Mouse (Mus musculus): ENCODE measurements around the gene Olfr67.
"Not testable (repeated sequence)": the region's sequence is repeated elsewhere in the genome, so short reads cannot be mapped to it uniquely, and the experiment has no call there.

The Olfr67 gene

GRCm38 (mm10) chr7:103771494-103771893, 20.1 kb downstream of the Olfr67 start, which contains the start of gene Olfr69:
Gene Olfr69 (minus strand): TSS chr7:103771594.
- DNase-seq (ENCODE audit: low spot score in 2 of 2) = no peak

- DNase-seq (ENCODE audit: low spot score in 2 of 2) = not testable (repeated sequence)
Measured at GRCm38 (mm10) chr7:103767687-103768086, 23.9 kb downstream of the Olfr67 start.

- DNase-seq (ENCODE audit: low spot score in 2 of 2) = not testable (repeated sequence)
Measured at GRCm38 (mm10) chr7:103762212-103762611, 29.4 kb downstream of the Olfr67 start.

GRCm38 (mm10) chr7:103757233-103757632, 34.4 kb downstream of the Olfr67 start, which contains the start of gene Olfr630:
Gene Olfr630 (minus strand): TSS chr7:103757333.
- no peak for DNase-seq (ENCODE audit: low spot score in 2 of 2)

- DNase-seq (ENCODE audit: low spot score in 2 of 2) = no peak
Measured at GRCm38 (mm10) chr7:103744843-103745242, 46.8 kb downstream of the Olfr67 start, which contains the start of gene Olfr629. Gene Olfr629 (minus strand): TSS chr7:103744943.
